Comparison of ENCODE assay signal across 9 mouse cellular contexts in the genomic region with DNA sequence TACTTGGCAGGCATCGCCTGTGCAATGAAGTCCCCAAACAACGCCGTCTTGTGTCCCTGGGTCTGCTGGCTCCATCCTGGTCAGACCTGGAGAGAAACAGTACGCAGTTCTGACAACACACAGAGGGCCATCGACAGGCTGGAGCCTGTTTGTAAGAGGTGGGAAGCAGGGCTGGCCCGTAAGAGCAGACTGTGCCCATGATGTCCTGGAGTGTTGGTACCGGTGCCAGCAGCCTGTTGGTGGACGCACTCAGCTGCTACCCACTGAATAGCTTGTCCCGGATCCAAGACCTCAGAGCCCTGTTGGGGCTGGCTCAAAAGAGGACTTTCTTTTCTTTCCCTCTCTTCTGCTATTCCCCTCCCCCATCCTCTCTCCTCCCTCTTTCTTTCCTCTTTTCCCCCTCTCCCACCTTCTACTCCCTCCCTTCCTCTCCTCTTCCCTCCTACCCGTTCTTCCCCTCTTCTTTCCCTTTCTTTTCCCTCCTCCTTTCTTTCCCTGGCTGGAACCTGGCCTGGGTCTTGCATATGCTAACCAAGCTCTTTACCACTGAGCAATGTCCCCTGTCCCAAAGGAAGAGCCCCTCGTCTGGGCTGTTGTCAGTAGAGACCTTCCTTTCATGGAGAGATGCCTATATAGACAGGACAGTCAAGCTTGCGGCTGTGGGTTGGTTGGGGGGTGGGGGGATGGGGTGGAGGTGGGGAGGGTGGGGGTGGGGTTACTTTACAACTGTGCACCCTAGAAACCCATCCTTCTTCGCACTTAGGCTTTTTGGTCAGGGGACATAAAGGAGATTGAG. TPM values are rescaled to one million over a fixed set of nuclear protein-coding genes. Genes with fewer than 3 reads are reported as not detected.
DNase-seq lines count a peak whose midpoint lies in the region; ATAC-seq lines count a peak whose summit lies in the region.
"Had no signal": no experiment of that assay in that cellular context is flagged by ENCODE, and none has a peak within 500 bp of the region (broad histone marks: within the 10 kb centered on the region; RNA-seq: fewer than 3 reads in every experiment).

No protein-coding gene starts in this region.

- intact Hi-C loops in gastrocnemius, postnatal 14 days (cut with DNase I; ENCODE audit: low total_unique reads): no loop called here

- 54% methylated on average over 13 of the region's 13 CpGs for WGBS in limb, embryonic 13.5 days

- H3K27ac ChIP-seq in limb, embryonic 13.5 days: peak overlapping the region; percentile 55; the same call in 1 of the 2 replicates

- H3K27me3 ChIP-seq in limb, embryonic 13.5 days: no peaks in the 10 kb centered on the region

- H3K36me3 ChIP-seq in limb, embryonic 13.5 days: peaks cover 4% of the 10 kb centered on the region; the same call in 1 of the 2 replicates

- peaks cover 98% of the 10 kb centered on the region for H3K4me1 ChIP-seq in limb, embryonic 13.5 days

- 0 out of 2 replicates have a peak overlapping the region, but pooled peaks have one; percentile 4 for H3K4me2 ChIP-seq in limb, embryonic 13.5 days (replicated peaks)

- no peak overlapping the region for H3K4me3 ChIP-seq in limb, embryonic 13.5 days

- ATAC-seq in limb, embryonic 13.5 days (ENCODE audit: low FRiP score, low read depth): 0 out of 2 replicates have a peak, but pooled peaks have one; percentile 22

- DNase-seq in gastrocnemius, postnatal 14 days: peak; percentile 40
- no peak for DNase-seq in gastrocnemius, adult 18-20 months (ENCODE audit: low spot score)
- DNase-seq in right cerebral cortex, postnatal 4 days: peak; percentile 35
- no peak for DNase-seq in right cerebral cortex, postnatal 36 days (ENCODE audit: low spot score in 2 of 2)
- no peak for DNase-seq in thymus, postnatal 36 days
- DNase-seq in embryo, embryonic 11 days: no peak
- no peak for DNase-seq in MN1 (ENCODE audit: low spot score)
- DNase-seq: adrenal gland, postnatal 36 days had no signal

- no peak overlapping the region for H3K9ac ChIP-seq in limb, embryonic 13.5 days

- H3K9me3 ChIP-seq in limb, embryonic 13.5 days: no peaks in the 10 kb centered on the region

RNA-seq across cellular contexts. Expression of gene Igsf3, which starts 27.9 kb away (rescaled TPM):
- total RNA-seq in gastrocnemius, postnatal 14 days (2021): 10 to 100 TPM in 1 of 2 experiments, 1 to 10 TPM in 1; 6.6 to 10.6 TPM
- 1 to 10 TPM; 2.9 to 3.7 TPM for total RNA-seq in gastrocnemius, adult 18-20 months (2021)
- polyA plus RNA-seq in limb, embryonic 13.5 days (2015; fragmentation: Nextera tagmentation; extraction: Ambion mirVana): 93.6 and 96.5 TPM in 2 replicates

Comparison
In these comparisons a context has a peak if more than half of its experiments do, and no peak if none do; other contexts are left out.
1. DNase-seq: peak in gastrocnemius, postnatal 14 days (single experiment) and right cerebral cortex, postnatal 4 days (single experiment); none in gastrocnemius, adult 18-20 months (single experiment), right cerebral cortex, postnatal 36 days (0 of 2), thymus, postnatal 36 days (0 of 2), embryo, embryonic 11 days (single experiment) and MN1 (single experiment).